Mouse (Mus musculus) heart, embryonic 11.5 days (tissue): ENCODE results near the gene Grb7. TPM values are rescaled to one million over a fixed set of nuclear protein-coding genes. Genes with fewer than 3 reads are reported as not detected.

Experiments
- ATAC-seq: fragments of 200-750 bp; cut with Nextera tagmentation; replicated peaks from 2 replicates; pipeline ENCODE4 v1.8.0; 2017; ENCODE audit warnings: moderate library complexity; ENCODE audit not compliant: insufficient number of reproducible peaks, low FRiP score, low TSS enrichment
- H3K27ac ChIP-seq: fragments of 300-500 bp; sonication (generic); 2 replicates; pipeline ENCODE4 v1.5.1; 2014; ENCODE audit warnings: mild to moderate bottlenecking, low read depth, low read length
- H3K27me3 ChIP-seq: fragments of 300-500 bp; sonication (generic); 2 replicates; pipeline ENCODE4 v1.6.1; 2014; ENCODE audit warnings: mild to moderate bottlenecking, low read length, mixed read lengths; ENCODE audit not compliant: control insufficient read depth, insufficient read depth
- H3K36me3 ChIP-seq: fragments of 300-500 bp; sonication (generic); 2 replicates; pipeline ENCODE4 v1.6.1; 2014; ENCODE audit warnings: mild to moderate bottlenecking, low read length, moderate library complexity, mixed read lengths; ENCODE audit not compliant: control insufficient read depth, insufficient read depth
- H3K4me1 ChIP-seq: fragments of 300-500 bp; sonication (generic); 2 replicates; pipeline ENCODE4 v1.6.1; 2014; ENCODE audit warnings: low read length; ENCODE audit not compliant: control insufficient read depth, insufficient read depth
- H3K4me2 ChIP-seq: fragments of 300-500 bp; sonication (generic); 2 replicates; pipeline ENCODE4 v1.6.1; 2014; ENCODE audit warnings: mild to moderate bottlenecking, moderate library complexity
- H3K4me3 ChIP-seq: fragments of 300-500 bp; sonication (generic); 2 replicates; pipeline ENCODE4 v1.5.1; 2014; ENCODE audit warnings: low read depth, low read length
- H3K9ac ChIP-seq: fragments of 300-500 bp; sonication (generic); 2 replicates; pipeline ENCODE4 v1.6.1; 2014; ENCODE audit warnings: mild to moderate bottlenecking, low read depth, low read length, moderate library complexity
- H3K9me3 ChIP-seq: fragments of 300-500 bp; sonication (generic); replicated peaks from 2 replicates; pipeline ENCODE4 v1.6.1; 2016; ENCODE audit warnings: low read length; ENCODE audit not compliant: control insufficient read depth
- WGBS: fragments of 180-500 bp; shearing (Covaris S2); extraction: QIAGEN DNeasy Blood & Tissue Kit; methylation state at CpG from one replicate; pipeline ENCODE4 v1.1.7; 2014; ENCODE audit not compliant: insufficient replicate concordance; 5-methylcytosine and 5-hydroxymethylcytosine counted together
- polyA plus RNA-seq: library from polyadenylated mRNA; unstranded; fragments of >200 nt; fragmentation: Nextera tagmentation; extraction: Ambion mirVana; gene quantifications from 2 replicates; pipeline ENCODE4 v1.2.1, GENCODE M21; 2014

The Grb7 gene
- polyA plus RNA-seq, 1 experiment from 2014 or later = 2.0 TPM

DNA sequence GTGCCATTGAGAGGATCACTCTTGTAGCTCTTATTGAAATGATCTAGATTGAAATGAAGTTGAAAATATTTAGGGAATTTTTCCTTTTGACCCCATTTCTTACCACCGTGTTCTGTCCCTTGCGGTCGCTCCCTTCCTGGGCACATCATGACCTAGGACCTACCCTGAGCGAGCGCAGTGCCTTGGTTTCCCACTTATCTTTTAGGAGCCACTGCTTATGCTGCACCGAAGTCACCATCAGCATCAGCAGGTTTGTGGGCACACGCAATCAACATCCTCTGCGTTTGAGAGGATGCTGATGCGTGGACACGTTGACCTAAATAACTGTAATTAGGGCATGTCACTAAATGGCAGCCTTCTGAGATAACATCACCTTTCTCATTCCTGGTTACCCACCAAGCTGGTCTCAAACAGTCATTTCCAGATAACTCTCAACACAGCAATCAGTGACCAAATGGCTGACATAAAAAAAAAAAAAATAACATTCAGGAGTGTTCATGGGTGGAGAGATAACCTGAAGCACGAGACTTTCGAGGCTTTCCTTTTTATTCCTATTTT, 33.8 kb downstream of the Grb7 start:
- Histone ChIP-seq H3K9me3 (no peaks in the 10 kb centered on the region), H3K27ac (no peak overlapping the region), H3K4me3 (no peak overlapping the region), H3K9ac (no peak overlapping the region), H3K4me2 (no peak overlapping the region), H3K36me3 (no peaks in the 10 kb centered on the region), H3K27me3 (no peaks in the 10 kb centered on the region), H3K4me1 (no peaks in the 10 kb centered on the region)
- ATAC-seq = no peak
- 76% methylated on average over 12 of the region's 12 CpGs for WGBS

- H3K27ac ChIP-seq = no peak overlapping the region
- H3K9ac ChIP-seq = no peak overlapping the region
- H3K9me3 ChIP-seq = no peaks in the 10 kb centered on the region
- no peak overlapping the region for H3K4me3 ChIP-seq
- ATAC-seq = no peak
- no peaks in the 10 kb centered on the region for H3K4me1 ChIP-seq
- H3K36me3 ChIP-seq = no peaks in the 10 kb centered on the region
- H3K27me3 ChIP-seq = no peaks in the 10 kb centered on the region
- WGBS = 68% methylated on average over 6 of the region's 6 CpGs
- H3K4me2 ChIP-seq = no peak overlapping the region
These were observed 35.0 kb downstream of the Grb7 start for GRCm38 (mm10) chr11:98481231-98481630.

- Histone ChIP-seq H3K4me1 (no peaks in the 10 kb centered on the region), H3K9me3 (no peaks in the 10 kb centered on the region), H3K27me3 (no peaks in the 10 kb centered on the region), H3K4me3 (no peak overlapping the region), H3K4me2 (no peak overlapping the region), H3K36me3 (no peaks in the 10 kb centered on the region), H3K9ac (no peak overlapping the region), H3K27ac (no peak overlapping the region)
- no peak for ATAC-seq
- WGBS = 79% methylated on average over 10 of the region's 10 CpGs
These were observed 35.9 kb downstream of the Grb7 start for GRCm38 (mm10) chr11:98482067-98482466.

- Histone ChIP-seq H3K4me2 (no peak overlapping the region), H3K9me3 (no peaks in the 10 kb centered on the region), H3K27me3 (no peaks in the 10 kb centered on the region), H3K4me3 (no peak overlapping the region), H3K9ac (no peak overlapping the region), H3K36me3 (no peaks in the 10 kb centered on the region), H3K4me1 (no peaks in the 10 kb centered on the region), H3K27ac (no peak overlapping the region)
- ATAC-seq = no peak
- 81% methylated on average over 2 of the region's 2 CpGs for WGBS
These were observed 39.6 kb downstream of the Grb7 start for GRCm38 (mm10) chr11:98485749-98486148.

DNA sequence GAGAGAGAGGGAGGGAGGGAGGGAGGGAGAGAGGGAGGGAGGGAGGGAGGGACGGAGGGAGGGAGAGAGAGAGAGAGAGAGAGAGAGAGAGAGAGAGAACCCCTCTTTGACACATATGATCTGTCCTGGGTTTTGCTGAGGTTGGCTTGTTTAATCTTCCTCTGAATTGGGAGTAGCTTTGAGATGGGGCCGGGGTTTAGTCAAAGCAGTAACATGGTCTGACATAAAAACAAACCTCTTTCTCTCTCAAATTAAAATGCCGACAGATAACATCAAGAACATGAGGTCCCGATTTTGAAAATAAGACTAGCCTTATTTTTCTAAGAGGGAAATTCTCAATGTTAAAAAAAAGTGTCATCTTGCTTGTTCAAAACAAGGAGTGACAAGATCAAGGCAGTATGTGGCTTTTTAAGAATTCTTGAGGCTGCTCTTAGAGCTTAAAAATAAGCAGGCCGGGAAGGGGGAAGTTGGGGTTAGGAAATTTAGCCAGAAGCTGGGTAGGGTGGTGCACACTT, 41.4 kb downstream of the Grb7 start:
- Histone ChIP-seq H3K27ac (no peak overlapping the region), H3K9ac (no peak overlapping the region), H3K4me2 (no peak overlapping the region), H3K4me3 (no peak overlapping the region), H3K36me3 (no peaks in the 10 kb centered on the region), H3K9me3 (no peaks in the 10 kb centered on the region), H3K4me1 (no peaks in the 10 kb centered on the region), H3K27me3 (no peaks in the 10 kb centered on the region)
- WGBS = 64% methylated on average over 5 of the region's 5 CpGs
- no peak for ATAC-seq

- 71% methylated on average over 20 of the region's 20 CpGs for WGBS
- no peaks in the 10 kb centered on the region for H3K4me1 ChIP-seq
- H3K36me3 ChIP-seq = no peaks in the 10 kb centered on the region
- H3K27me3 ChIP-seq = no peaks in the 10 kb centered on the region
- no peak overlapping the region for H3K4me3 ChIP-seq
- H3K27ac ChIP-seq = no peak overlapping the region
- no peaks in the 10 kb centered on the region for H3K9me3 ChIP-seq
- ATAC-seq = no peak
- no peak overlapping the region for H3K9ac ChIP-seq
- no peak overlapping the region for H3K4me2 ChIP-seq
These were observed 42.5 kb downstream of the Grb7 start for GRCm38 (mm10) chr11:98488540-98489234.

- H3K27me3 ChIP-seq = no peaks in the 10 kb centered on the region
- no peaks in the 10 kb centered on the region for H3K4me1 ChIP-seq
- H3K4me3 ChIP-seq = no peak overlapping the region
- 62% methylated on average over 7 of the region's 7 CpGs for WGBS
- H3K36me3 ChIP-seq = no peaks in the 10 kb centered on the region
- no peak for ATAC-seq
- no peak overlapping the region for H3K27ac ChIP-seq
- no peaks in the 10 kb centered on the region for H3K9me3 ChIP-seq
- no peak overlapping the region for H3K9ac ChIP-seq
- no peak overlapping the region for H3K4me2 ChIP-seq
These were observed 45.4 kb downstream of the Grb7 start for GRCm38 (mm10) chr11:98491571-98491970.

GRCm38 (mm10) chr11:98492959-98493358, 46.8 kb downstream of the Grb7 start:
- H3K9ac ChIP-seq = no peak overlapping the region
- H3K27ac ChIP-seq = no peak overlapping the region
- no peaks in the 10 kb centered on the region for H3K4me1 ChIP-seq
- no peak for ATAC-seq
- H3K4me3 ChIP-seq = no peak overlapping the region
- no peaks in the 10 kb centered on the region for H3K36me3 ChIP-seq
- no peaks in the 10 kb centered on the region for H3K27me3 ChIP-seq
- no peaks in the 10 kb centered on the region for H3K9me3 ChIP-seq
- WGBS = 23% methylated on average over 7 of the region's 7 CpGs
- H3K4me2 ChIP-seq = no peak overlapping the region

- H3K27me3 ChIP-seq = no peaks in the 10 kb centered on the region
- no peak overlapping the region for H3K9ac ChIP-seq
- ATAC-seq = no peak
- no peaks in the 10 kb centered on the region for H3K9me3 ChIP-seq
- H3K4me3 ChIP-seq = no peak overlapping the region
- no peak overlapping the region for H3K4me2 ChIP-seq
- no peaks in the 10 kb centered on the region for H3K36me3 ChIP-seq
- H3K27ac ChIP-seq = no peak overlapping the region
- 52% methylated on average over 9 of the region's 9 CpGs for WGBS
- no peaks in the 10 kb centered on the region for H3K4me1 ChIP-seq
These were observed 47.2 kb downstream of the Grb7 start for GRCm38 (mm10) chr11:98493394-98493793.
